Comparison of ENCODE assay signal across 17 mouse cellular contexts in genomic region chr1:88799789-88800188, GRCm38 (mm10).
DNase-seq lines count a peak whose midpoint lies in the region; ATAC-seq and TF ChIP-seq lines count a peak whose summit lies in the region.
"Had no signal": no experiment of that assay in that cellular context is flagged by ENCODE, and none has a peak within 500 bp of the region (broad histone marks: within the 10 kb centered on the region; RNA-seq: fewer than 3 reads in every experiment).

No protein-coding gene starts in this region.

- H3K27me3 ChIP-seq in hindbrain, embryonic 10.5 days (ENCODE audit: insufficient read depth, poor library complexity, severe bottlenecking) = no peaks in the 10 kb centered on the region
- no peaks in the 10 kb centered on the region for H3K27me3 ChIP-seq in hindbrain, embryonic 14.5 days (ENCODE audit: control insufficient read depth, insufficient read depth, low read length)
- H3K27me3 ChIP-seq in stomach, embryonic 14.5 days (ENCODE audit: control insufficient read depth, insufficient read depth, low read length) = no peaks in the 10 kb centered on the region
- no peaks in the 10 kb centered on the region for H3K27me3 ChIP-seq in stomach, postnatal 0 days (ENCODE audit: control insufficient read depth, insufficient read depth, low read length)
- H3K27me3 ChIP-seq in limb, embryonic 10.5 days (ENCODE audit: low read depth, poor library complexity, severe bottlenecking) = no peaks in the 10 kb centered on the region
- H3K27me3 ChIP-seq in stomach, embryonic 16.5 days (ENCODE audit: control insufficient read depth, insufficient read depth, low read length) = no peaks in the 10 kb centered on the region
- H3K27me3 ChIP-seq: heart, embryonic 13.5 days; liver, embryonic 12.5 days; lung, embryonic 15.5 days had no signal

- 28% methylated on average over 8 of the region's 8 CpGs for WGBS in hindbrain, embryonic 10.5 days
- WGBS in hindbrain, embryonic 14.5 days = 22% methylated on average over 8 of the region's 8 CpGs
- WGBS in stomach, embryonic 14.5 days = 55% methylated on average over 8 of the region's 8 CpGs
- WGBS in stomach, postnatal 0 days = 52% methylated on average over 8 of the region's 8 CpGs
- WGBS in limb, embryonic 10.5 days = 73% methylated on average over 8 of the region's 8 CpGs
- 62% methylated on average over 8 of the region's 8 CpGs for WGBS in stomach, embryonic 16.5 days

- H3K27ac ChIP-seq in hindbrain, embryonic 10.5 days = peak overlapping the region; percentile 80
- H3K27ac ChIP-seq in hindbrain, embryonic 14.5 days = no peak overlapping the region
- H3K27ac ChIP-seq in stomach, embryonic 14.5 days (ENCODE audit: low read length) = 0 out of 2 replicates have a peak overlapping the region, but pooled peaks have one; percentile 71
- no peak overlapping the region for H3K27ac ChIP-seq in stomach, postnatal 0 days (replicated peaks)
- 0 out of 2 replicates have a peak overlapping the region, but pooled peaks have one; percentile 56 for H3K27ac ChIP-seq in limb, embryonic 10.5 days
- peak overlapping the region; percentile 43; the same call in 1 of the 2 replicates for H3K27ac ChIP-seq in stomach, embryonic 16.5 days (ENCODE audit: low read length)
- H3K27ac ChIP-seq: heart, embryonic 13.5 days; layer of hippocampus, adult 2 months; liver, embryonic 12.5 days; lung, embryonic 15.5 days had no signal

- H3K4me3 ChIP-seq in hindbrain, embryonic 10.5 days = no peak overlapping the region
- H3K4me3 ChIP-seq in hindbrain, embryonic 14.5 days (replicated peaks; ENCODE audit: low read length) = no peak overlapping the region
- no peak overlapping the region for H3K4me3 ChIP-seq in stomach, embryonic 14.5 days (ENCODE audit: low read depth, low read length)
- H3K4me3 ChIP-seq in stomach, postnatal 0 days (ENCODE audit: low read depth, low read length) = no peak overlapping the region
- no peak overlapping the region for H3K4me3 ChIP-seq in limb, embryonic 10.5 days
- H3K4me3 ChIP-seq in stomach, embryonic 16.5 days (replicated peaks; ENCODE audit: low read length) = no peak overlapping the region
- H3K4me3 ChIP-seq: heart, embryonic 13.5 days; layer of hippocampus, adult 2 months; liver, embryonic 12.5 days; lung, embryonic 15.5 days had no signal

- ATAC-seq in hindbrain, embryonic 14.5 days (ENCODE audit: low FRiP score) = no peak
- ATAC-seq in stomach, embryonic 14.5 days (ENCODE audit: insufficient number of reproducible peaks, insufficient read depth, low FRiP score, low read depth) = no peak
- no peak for ATAC-seq in stomach, postnatal 0 days (ENCODE audit: low FRiP score, low TSS enrichment)
- ATAC-seq in stomach, embryonic 16.5 days (ENCODE audit: insufficient read depth, low FRiP score) = no peak
- ATAC-seq: intestine, postnatal 0 days; liver, embryonic 12.5 days had no signal

- no peak overlapping the region for H3K9ac ChIP-seq in hindbrain, embryonic 14.5 days
- no peak overlapping the region for H3K9ac ChIP-seq in stomach, embryonic 14.5 days (replicated peaks; ENCODE audit: low read depth, low read length)
- H3K9ac ChIP-seq in stomach, postnatal 0 days (ENCODE audit: low read length) = no peak overlapping the region
- H3K9ac ChIP-seq in stomach, embryonic 16.5 days (ENCODE audit: low read length) = no peak overlapping the region; the same call in 1 of the 2 replicates
- H3K9ac ChIP-seq: heart, embryonic 13.5 days; liver, embryonic 12.5 days; lung, embryonic 15.5 days had no signal

- TF ChIP-seq EP300 in stomach, postnatal 0 days (optimal IDR thresholded peaks at IDR 0.05) = no peak

- H3K36me3 ChIP-seq in hindbrain, embryonic 10.5 days = no peaks in the 10 kb centered on the region
- H3K36me3 ChIP-seq in hindbrain, embryonic 14.5 days (replicated peaks; ENCODE audit: control insufficient read depth, insufficient read depth) = no peaks in the 10 kb centered on the region
- no peaks in the 10 kb centered on the region for H3K36me3 ChIP-seq in stomach, embryonic 14.5 days (ENCODE audit: control insufficient read depth, insufficient read depth, low read length)
- H3K36me3 ChIP-seq in stomach, postnatal 0 days (ENCODE audit: control insufficient read depth, insufficient read depth, low read length) = no peaks in the 10 kb centered on the region
- no peaks in the 10 kb centered on the region for H3K36me3 ChIP-seq in limb, embryonic 10.5 days
- H3K36me3 ChIP-seq in stomach, embryonic 16.5 days (ENCODE audit: control insufficient read depth, insufficient read depth, low read length) = no peaks in the 10 kb centered on the region
- H3K36me3 ChIP-seq: G1E; heart, embryonic 13.5 days; liver, embryonic 12.5 days; lung, embryonic 15.5 days had no signal

- TF ChIP-seq CTCF in stomach, postnatal 0 days (IDR thresholded peaks at IDR 0.05; ENCODE audit: low read depth) = no peak

- peaks cover 32% of the 10 kb centered on the region for H3K4me1 ChIP-seq in hindbrain, embryonic 10.5 days (replicated peaks)
- H3K4me1 ChIP-seq in hindbrain, embryonic 14.5 days (replicated peaks; ENCODE audit: control insufficient read depth, insufficient read depth, low read length) = no peaks in the 10 kb centered on the region; the same call in 1 of the 2 replicates
- H3K4me1 ChIP-seq in stomach, embryonic 14.5 days (ENCODE audit: control insufficient read depth, insufficient read depth, low read length) = peaks cover 29% of the 10 kb centered on the region
- H3K4me1 ChIP-seq in stomach, postnatal 0 days (replicated peaks; ENCODE audit: control insufficient read depth, insufficient read depth) = 0 out of 2 replicates have a peak, but pooled peaks cover 4% of the 10 kb centered on the region
- H3K4me1 ChIP-seq in limb, embryonic 10.5 days = peaks cover 24% of the 10 kb centered on the region
- H3K4me1 ChIP-seq in stomach, embryonic 16.5 days (ENCODE audit: control insufficient read depth, insufficient read depth, low read length) = peaks cover 19% of the 10 kb centered on the region
- H3K4me1 ChIP-seq: liver, embryonic 12.5 days had no signal

- H3K9me3 ChIP-seq in hindbrain, embryonic 10.5 days = peaks cover 13% of the 10 kb centered on the region
- no peaks in the 10 kb centered on the region for H3K9me3 ChIP-seq in hindbrain, embryonic 14.5 days (ENCODE audit: control insufficient read depth, low read length)
- H3K9me3 ChIP-seq in stomach, embryonic 14.5 days (ENCODE audit: control insufficient read depth, low read depth, low read length) = peaks cover 11% of the 10 kb centered on the region
- H3K9me3 ChIP-seq in stomach, postnatal 0 days (ENCODE audit: control insufficient read depth, low read length) = 0 out of 2 replicates have a peak, but pooled peaks cover 3% of the 10 kb centered on the region
- no peaks in the 10 kb centered on the region for H3K9me3 ChIP-seq in limb, embryonic 10.5 days (replicated peaks)
- 0 out of 2 replicates have a peak, but pooled peaks cover 13% of the 10 kb centered on the region for H3K9me3 ChIP-seq in stomach, embryonic 16.5 days (replicated peaks; ENCODE audit: control insufficient read depth, low read length)
- H3K9me3 ChIP-seq: liver, embryonic 12.5 days; lung, embryonic 15.5 days had no signal

- no peak overlapping the region for H3K4me2 ChIP-seq in hindbrain, embryonic 14.5 days (replicated peaks)
- no peak overlapping the region for H3K4me2 ChIP-seq in stomach, embryonic 14.5 days (replicated peaks; ENCODE audit: low read depth, low read length)
- H3K4me2 ChIP-seq in stomach, postnatal 0 days (replicated peaks; ENCODE audit: low read depth) = no peak overlapping the region
- H3K4me2 ChIP-seq in stomach, embryonic 16.5 days (ENCODE audit: low read depth, low read length) = no peak overlapping the region
- H3K4me2 ChIP-seq: heart, embryonic 13.5 days; liver, embryonic 12.5 days; lung, embryonic 15.5 days had no signal

- DNase-seq in hindbrain, embryonic 10.5 days (ENCODE audit: low spot score) = peak; percentile 25
- no peak for DNase-seq in hindbrain, embryonic 14.5 days (ENCODE audit: low spot score)
- DNase-seq in stomach, postnatal 0 days (ENCODE audit: low spot score) = no peak
- no peak for DNase-seq in limb, embryonic 10.5 days (ENCODE audit: low spot score)
- no peak for DNase-seq in frontal cortex, postnatal 10 days (ENCODE audit: low spot score in 2 of 2)
- DNase-seq: cerebellum, adult 8-10 months; gastrocnemius, postnatal 25 days; heart, postnatal 4 days; thymus, postnatal 36 days had no signal

Comparison
In these comparisons a context has a peak if more than half of its experiments do, and no peak if none do; other contexts are left out.
1. H3K27ac ChIP-seq: peak in hindbrain, embryonic 10.5 days (single experiment), stomach, embryonic 14.5 days (single experiment), limb, embryonic 10.5 days (single experiment) and stomach, embryonic 16.5 days (single experiment); none in hindbrain, embryonic 14.5 days (single experiment) and stomach, postnatal 0 days (single experiment).